Mouse (Mus musculus): ENCODE data around the gene Zfp369. TPM values are rescaled to one million over a fixed set of nuclear protein-coding genes. Genes with fewer than 3 reads are reported as not detected.

The Zfp369 gene
- total RNA-seq, 2 experiments from 2014 or later: 8.4 to 10.6 TPM

Other genes with a start within 250 kb of the Zfp369 start
- gene Spata31d1c, start 245.8 kb upstream of the Zfp369 start, total RNA-seq (2021): not detected
- gene Prss47, start 226.1 kb upstream of the Zfp369 start, total RNA-seq (2021): not detected
- gene Mfsd14b, start 165.8 kb upstream of the Zfp369 start, total RNA-seq (2021): 1 to 10 TPM; 7.5 to 8.3 TPM
- gene Olfr465-ps1, start 140.7 kb upstream of the Zfp369 start, total RNA-seq (2021): not detected
- not detected for gene Olfr466, start 128.6 kb upstream of the Zfp369 start, total RNA-seq (2021)
- not detected for gene Nlrp4f, start 72.8 kb upstream of the Zfp369 start, total RNA-seq (2021)
- gene Gm10775, start 19.3 kb upstream of the Zfp369 start, total RNA-seq (2021): not detected
- gene Gm10139, start 233.9 kb downstream of the Zfp369 start, total RNA-seq (2021): not detected